Mouse (Mus musculus): ENCODE measurements at regions not wholly inside any gene's neighbourhood (a gene's known extent, or its start where the extent isn't known, plus 50 kb on each side); places are given as distances from the start of the nearest gene placed in this dataset.
A peak's percentile ranks its signal among the peaks of the same experiment; 100 is the strongest.

- H3K9ac ChIP-seq: no peak overlapping the region
- no peaks in the 10 kb centered on the region for H3K36me3 ChIP-seq
- no peaks in the 10 kb centered on the region for H3K9me3 ChIP-seq (replicated peaks)
- no peak overlapping the region for H3K4me2 ChIP-seq
- WGBS: 82% methylated on average over 3 of the region's 3 CpGs
- no peak overlapping the region for H3K4me3 ChIP-seq
- H3K27ac ChIP-seq (ENCODE audit: poor library complexity, severe bottlenecking): no peak overlapping the region
- no peaks in the 10 kb centered on the region for H3K4me1 ChIP-seq (replicated peaks)
- H3K27me3 ChIP-seq (replicated peaks): no peaks in the 10 kb centered on the region
- ATAC-seq (ENCODE audit: insufficient number of reproducible peaks, low FRiP score): no peak
Observed at GRCm38 (mm10) chr6:117342123-117342522, 173.8 kb downstream of the Cxcl12 start.

GRCm38 (mm10) chr6:117347356-117347755 is 179.0 kb downstream of the Cxcl12 start:
- no peaks in the 10 kb centered on the region for H3K36me3 ChIP-seq
- no peaks in the 10 kb centered on the region for H3K27me3 ChIP-seq (replicated peaks)
- no peak for ATAC-seq (ENCODE audit: insufficient number of reproducible peaks, low FRiP score)
- no peak overlapping the region for H3K4me2 ChIP-seq
- H3K9ac ChIP-seq: no peak overlapping the region
- H3K4me1 ChIP-seq (replicated peaks): no peaks in the 10 kb centered on the region
- no peak overlapping the region for H3K27ac ChIP-seq (ENCODE audit: poor library complexity, severe bottlenecking)
- H3K4me3 ChIP-seq: no peak overlapping the region
- H3K9me3 ChIP-seq (replicated peaks): no peaks in the 10 kb centered on the region
- 77% methylated on average over 1 of the region's 1 CpGs for WGBS

- Histone ChIP-seq H3K27ac (ENCODE audit: poor library complexity, severe bottlenecking) (no peak overlapping the region), H3K4me1 (replicated peaks) (no peaks in the 10 kb centered on the region), H3K9ac (no peak overlapping the region), H3K36me3 (no peaks in the 10 kb centered on the region), H3K27me3 (replicated peaks) (no peaks in the 10 kb centered on the region), H3K4me3 (no peak overlapping the region), H3K4me2 (no peak overlapping the region), H3K9me3 (replicated peaks) (no peaks in the 10 kb centered on the region)
- WGBS: 70% methylated on average over 1 of the region's 1 CpGs
- no peak for ATAC-seq (ENCODE audit: insufficient number of reproducible peaks, low FRiP score)
Observed at GRCm38 (mm10) chr6:117351846-117352245, 183.5 kb downstream of the Cxcl12 start.

GRCm38 (mm10) chr6:117353091-117353490 is 184.8 kb downstream of the Cxcl12 start:
- H3K4me1 ChIP-seq (replicated peaks): no peaks in the 10 kb centered on the region
- ATAC-seq (ENCODE audit: insufficient number of reproducible peaks, low FRiP score): no peak
- no peak overlapping the region for H3K27ac ChIP-seq (ENCODE audit: poor library complexity, severe bottlenecking)
- no peaks in the 10 kb centered on the region for H3K36me3 ChIP-seq
- H3K4me2 ChIP-seq: no peak overlapping the region
- H3K9ac ChIP-seq: no peak overlapping the region
- H3K9me3 ChIP-seq (replicated peaks): 0 out of 2 replicates have a peak, but pooled peaks cover 2% of the 10 kb centered on the region
- WGBS: 91% methylated on average over 3 of the region's 3 CpGs
- no peak overlapping the region for H3K4me3 ChIP-seq
- H3K27me3 ChIP-seq (replicated peaks): no peaks in the 10 kb centered on the region

- Histone ChIP-seq H3K27ac (ENCODE audit: poor library complexity, severe bottlenecking) (no peak overlapping the region), H3K4me3 (no peak overlapping the region), H3K9me3 (replicated peaks) (0 out of 2 replicates have a peak, but pooled peaks cover 5% of the 10 kb centered on the region), H3K9ac (no peak overlapping the region), H3K36me3 (no peaks in the 10 kb centered on the region), H3K4me2 (no peak overlapping the region), H3K27me3 (replicated peaks) (no peaks in the 10 kb centered on the region), H3K4me1 (replicated peaks) (no peaks in the 10 kb centered on the region)
- no peak for ATAC-seq (ENCODE audit: insufficient number of reproducible peaks, low FRiP score)
- WGBS: 85% methylated on average over 1 of the region's 1 CpGs
Observed at GRCm38 (mm10) chr6:117356101-117356500, 187.8 kb downstream of the Cxcl12 start.

- Histone ChIP-seq H3K4me2 (no peak overlapping the region), H3K4me3 (no peak overlapping the region), H3K9ac (no peak overlapping the region), H3K4me1 (replicated peaks) (no peaks in the 10 kb centered on the region), H3K36me3 (no peaks in the 10 kb centered on the region), H3K27me3 (replicated peaks) (no peaks in the 10 kb centered on the region), H3K9me3 (replicated peaks) (0 out of 2 replicates have a peak, but pooled peaks cover 5% of the 10 kb centered on the region), H3K27ac (ENCODE audit: poor library complexity, severe bottlenecking) (no peak overlapping the region)
- 85% methylated on average over 2 of the region's 2 CpGs for whole genome bisulfite sequencing
- no peak for ATAC-seq (ENCODE audit: insufficient number of reproducible peaks, low FRiP score)
Observed at GRCm38 (mm10) chr6:117359401-117359800, 191.1 kb downstream of the Cxcl12 start.

GRCm38 (mm10) chr6:117366563-117366962 is 198.2 kb downstream of the Cxcl12 start:
- no peaks in the 10 kb centered on the region for H3K27me3 ChIP-seq (replicated peaks)
- H3K27ac ChIP-seq (ENCODE audit: poor library complexity, severe bottlenecking): no peak overlapping the region
- H3K9ac ChIP-seq: no peak overlapping the region
- no peak overlapping the region for H3K4me3 ChIP-seq
- peaks cover 4% of the 10 kb centered on the region; the same call in 1 of the 2 replicates for H3K4me1 ChIP-seq (replicated peaks)
- WGBS: 73% methylated on average over 6 of the region's 6 CpGs
- H3K4me2 ChIP-seq: no peak overlapping the region
- no peaks in the 10 kb centered on the region for H3K36me3 ChIP-seq
- no peaks in the 10 kb centered on the region for H3K9me3 ChIP-seq (replicated peaks)
- ATAC-seq (ENCODE audit: insufficient number of reproducible peaks, low FRiP score): no peak

GRCm38 (mm10) chr6:117375989-117376388 is 207.7 kb downstream of the Cxcl12 start:
- H3K27ac ChIP-seq (ENCODE audit: poor library complexity, severe bottlenecking): no peak overlapping the region
- ATAC-seq (ENCODE audit: insufficient number of reproducible peaks, low FRiP score): no peak
- whole genome bisulfite sequencing: 84% methylated on average over 5 of the region's 5 CpGs

GRCm38 (mm10) chr6:117379904-117380303 is 211.6 kb downstream of the Cxcl12 start:
- Histone ChIP-seq H3K36me3 (no peaks in the 10 kb centered on the region), H3K27ac (ENCODE audit: poor library complexity, severe bottlenecking) (no peak overlapping the region), H3K27me3 (replicated peaks) (no peaks in the 10 kb centered on the region), H3K9me3 (replicated peaks) (peaks cover 4% of the 10 kb centered on the region), H3K4me3 (no peak overlapping the region), H3K4me2 (no peak overlapping the region), H3K9ac (no peak overlapping the region), H3K4me1 (replicated peaks) (peaks cover 11% of the 10 kb centered on the region)
- ATAC-seq (ENCODE audit: insufficient number of reproducible peaks, low FRiP score): no peak
- WGBS: 40% methylated on average over 4 of the region's 4 CpGs

More at GRCm38 (mm10) chr6:117375989-117376388, 207.7 kb downstream of the Cxcl12 start:
- peaks cover 8% of the 10 kb centered on the region for H3K4me1 ChIP-seq (replicated peaks)
- peaks cover 4% of the 10 kb centered on the region for H3K9me3 ChIP-seq (replicated peaks)
- H3K4me3 ChIP-seq: no peak overlapping the region
- H3K27me3 ChIP-seq (replicated peaks): no peaks in the 10 kb centered on the region
- no peak overlapping the region for H3K4me2 ChIP-seq
- H3K36me3 ChIP-seq: no peaks in the 10 kb centered on the region
- no peak overlapping the region for H3K9ac ChIP-seq

GRCm38 (mm10) chr6:117390233-117390848 is 222.0 kb downstream of the Cxcl12 start:
- peak; percentile 63 for ATAC-seq (ENCODE audit: insufficient number of reproducible peaks, low FRiP score)
- 29% methylated on average over 7 of the region's 7 CpGs for WGBS
- H3K4me3 ChIP-seq: no peak overlapping the region

GRCm38 (mm10) chr6:117393480-117393879 is 225.1 kb downstream of the Cxcl12 start:
- no peak overlapping the region for H3K4me3 ChIP-seq
- no peak for ATAC-seq (ENCODE audit: insufficient number of reproducible peaks, low FRiP score)
- H3K27ac ChIP-seq (ENCODE audit: poor library complexity, severe bottlenecking): no peak overlapping the region
- no peaks in the 10 kb centered on the region for H3K36me3 ChIP-seq
- H3K4me1 ChIP-seq (replicated peaks): peaks cover 28% of the 10 kb centered on the region
- H3K4me2 ChIP-seq: no peak overlapping the region
- H3K27me3 ChIP-seq (replicated peaks): no peaks in the 10 kb centered on the region
- H3K9me3 ChIP-seq (replicated peaks): no peaks in the 10 kb centered on the region
- H3K9ac ChIP-seq: no peak overlapping the region

More at GRCm38 (mm10) chr6:117390233-117390848, 222.0 kb downstream of the Cxcl12 start:
- Histone ChIP-seq H3K4me2 (no peak overlapping the region), H3K9me3 (replicated peaks) (no peaks in the 10 kb centered on the region), H3K4me1 (replicated peaks) (peaks cover 28% of the 10 kb centered on the region), H3K27me3 (replicated peaks) (no peaks in the 10 kb centered on the region), H3K36me3 (no peaks in the 10 kb centered on the region), H3K27ac (ENCODE audit: poor library complexity, severe bottlenecking) (peak overlapping the region; percentile 31), H3K9ac (no peak overlapping the region)

All from heart, embryonic 12.5 days (tissue).